Mouse (Mus musculus) cerebellum, adult 2 months (tissue): ENCODE data around the gene Rapgef1. TPM values are rescaled to one million over a fixed set of nuclear protein-coding genes. Genes with fewer than 3 reads are reported as not detected.
"Not testable (repeated sequence)": the region's sequence is repeated elsewhere in the genome, so short reads cannot be mapped to it uniquely, and the experiment has no call there.

Experiments
- DNase-seq, 2 experiments: peaks; one replicate each; pipeline ENCODE4 v3.0.0; 2021
- H3K27ac ChIP-seq: fragments of 200-500 bp; 2 replicates; pipeline ENCODE4 v1.5.1; 2012; ENCODE audit warnings: low read length, control low read depth, inconsistent platforms; ENCODE audit not compliant: insufficient read depth
- H3K27me3 ChIP-seq: fragments of 200-500 bp; 2 replicates; pipeline ENCODE4 v1.6.1; 2012; ENCODE audit warnings: inconsistent platforms, mild to moderate bottlenecking, low read length, moderate library complexity; ENCODE audit not compliant: control insufficient read depth, insufficient read depth
- H3K4me1 ChIP-seq: fragments of 200-500 bp; 2 replicates; pipeline ENCODE4 v1.6.1; 2011; ENCODE audit warnings: low read length; ENCODE audit not compliant: control insufficient read depth, insufficient read depth
- H3K4me3 ChIP-seq: fragments of 200-500 bp; replicated peaks from 2 replicates; pipeline ENCODE3; 2011; ENCODE audit warnings: mild to moderate bottlenecking, low read depth, low read length, control low read depth; ENCODE audit not compliant: insufficient read depth
- CTCF ChIP-seq: fragments of 200-500 bp; IDR thresholded peaks from 2 replicates; pipeline ENCODE4 v1.5.1; 2011; ENCODE audit warnings: low read depth, mild to moderate bottlenecking, control low read depth, low read length, moderate library complexity, borderline replicate concordance; ENCODE audit not compliant: insufficient read depth
- POLR2A ChIP-seq: fragments of 200-500 bp; IDR thresholded peaks from 2 replicates; pipeline ENCODE4 v1.6.1; 2011; ENCODE audit warnings: low read length, control low read depth, borderline replicate concordance; ENCODE audit not compliant: insufficient read depth
- WGBS: fragments of 180-500 bp; shearing (Covaris S2); methylation state at CpG from one replicate; pipeline ENCODE4 v1.1.7; 2018; 5-methylcytosine and 5-hydroxymethylcytosine counted together
- polyA plus RNA-seq: library from polyadenylated mRNA; depleted of rRNA; stranded (reverse); fragments of >200 nt; gene quantifications from 2 replicates; pipeline ENCODE4 v1.2.3, GENCODE M21; 2012

Rapgef1 gene
- polyA plus RNA-seq, 1 experiment = 72.6 TPM

- no peak for TF ChIP-seq POLR2A
- TF ChIP-seq CTCF = no peak
- Histone ChIP-seq H3K4me1 (peaks cover 27% of the 10 kb centered on the region), H3K27ac (no peak overlapping the region), H3K4me3 (no peak overlapping the region), H3K27me3 (no peaks in the 10 kb centered on the region)
- DNase-seq = peak in 1 of 2 experiments; percentile 39
- 38% methylated on average over 5 of the region's 5 CpGs for WGBS
Observed at GRCm38 (mm10) chr2:29624739-29625138, 5.2 kb downstream of the Rapgef1 start.

- TF ChIP-seq POLR2A (no peak), CTCF (no peak)
- no peaks in the 10 kb centered on the region for H3K27me3 ChIP-seq
- DNase-seq = no peak
- no peak overlapping the region for H3K4me3 ChIP-seq
- H3K27ac ChIP-seq = no peak overlapping the region
- 96% methylated on average over 8 of the region's 8 CpGs for WGBS
- H3K4me1 ChIP-seq = peaks cover 27% of the 10 kb centered on the region
Observed at GRCm38 (mm10) chr2:29625573-29626200, 6.2 kb downstream of the Rapgef1 start.

GRCm38 (mm10) chr2:29627337-29627736 lies 7.8 kb downstream of the Rapgef1 start:
- WGBS = 80% methylated on average over 3 of the region's 3 CpGs

GRCm38 (mm10) chr2:29628186-29628585 lies 8.7 kb downstream of the Rapgef1 start:
- WGBS = 73% methylated on average over 5 of the region's 5 CpGs
- H3K4me1 ChIP-seq = peaks cover 27% of the 10 kb centered on the region
- H3K27ac ChIP-seq = no peak overlapping the region
- no peaks in the 10 kb centered on the region for H3K27me3 ChIP-seq
- DNase-seq = no peak
- TF ChIP-seq POLR2A (no peak), CTCF (no peak)
- H3K4me3 ChIP-seq = no peak overlapping the region

More at GRCm38 (mm10) chr2:29627337-29627736, 7.8 kb downstream of the Rapgef1 start:
- Histone ChIP-seq H3K27ac (no peak overlapping the region), H3K4me1 (peaks cover 23% of the 10 kb centered on the region), H3K27me3 (no peaks in the 10 kb centered on the region), H3K4me3 (no peak overlapping the region)
- DNase-seq = no peak
- TF ChIP-seq POLR2A (no peak), CTCF (no peak)

GRCm38 (mm10) chr2:29628763-29629181 lies 9.3 kb downstream of the Rapgef1 start:
- Histone ChIP-seq H3K4me3 (no peak overlapping the region), H3K4me1 (peaks cover 28% of the 10 kb centered on the region), H3K27ac (no peak overlapping the region), H3K27me3 (no peaks in the 10 kb centered on the region)
- TF ChIP-seq CTCF (no peak), POLR2A (no peak)
- DNase-seq = no peak
- 57% methylated on average over 5 of the region's 5 CpGs for WGBS

- no peaks in the 10 kb centered on the region for H3K27me3 ChIP-seq
- WGBS = 64% methylated on average over 2 of the region's 2 CpGs
- DNase-seq = no peak
- no peak overlapping the region for H3K4me3 ChIP-seq
- TF ChIP-seq POLR2A (no peak), CTCF (no peak)
- H3K4me1 ChIP-seq = peaks cover 28% of the 10 kb centered on the region
- no peak overlapping the region for H3K27ac ChIP-seq
Observed at GRCm38 (mm10) chr2:29629311-29629710, 9.8 kb downstream of the Rapgef1 start.

GRCm38 (mm10) chr2:29630141-29630771 lies 10.7 kb downstream of the Rapgef1 start:
- no peak for TF ChIP-seq POLR2A
- TF ChIP-seq CTCF = no peak
- no peak for DNase-seq
- H3K27ac ChIP-seq = no peak overlapping the region
- 80% methylated on average over 10 of the region's 10 CpGs for WGBS
- H3K4me3 ChIP-seq = no peak overlapping the region
- H3K4me1 ChIP-seq = peaks cover 31% of the 10 kb centered on the region
- no peaks in the 10 kb centered on the region for H3K27me3 ChIP-seq

GRCm38 (mm10) chr2:29631020-29631419 lies 11.5 kb downstream of the Rapgef1 start:
- Histone ChIP-seq H3K4me1 (peaks cover 31% of the 10 kb centered on the region), H3K27me3 (no peaks in the 10 kb centered on the region), H3K27ac (no peak overlapping the region), H3K4me3 (no peak overlapping the region)
- TF ChIP-seq POLR2A = no peak
- no peak for TF ChIP-seq CTCF
- DNase-seq = no peak

GRCm38 (mm10) chr2:29631564-29632167 lies 12.1 kb downstream of the Rapgef1 start:
- H3K27ac ChIP-seq, H3K27me3 ChIP-seq, DNase-seq, H3K4me3 ChIP-seq: not testable (repeated sequence)
- peaks cover 31% of the 10 kb centered on the region for H3K4me1 ChIP-seq
- WGBS = 91% methylated on average over 12 of the region's 12 CpGs
